Mouse (Mus musculus) megakaryocyte, embryonic 14.5 days (primary cell): Measurements from ENCODE around the gene Fam155a.

Experiments
- FLI1 ChIP-seq: IDR thresholded peaks from 2 replicates; pipeline ENCODE4 v1.6.1; 2012; ENCODE audit warnings: low read length, inconsistent platforms, mixed read lengths
- GATA1 ChIP-seq: IDR thresholded peaks from 3 replicates; pipeline ENCODE4 v1.6.1; 2012; ENCODE audit warnings: mixed read lengths, low read length, inconsistent platforms, borderline replicate concordance

- TF ChIP-seq GATA1 (no peak), FLI1 (no peak)
These were observed 1.9 kb downstream of the Fam155a start for GRCm38 (mm10) chr8:9769061-9769460.
